Mouse (Mus musculus) small intestine, adult 2 months (tissue): Measurements from ENCODE around the gene Tmem79.

ENCODE experiments used
- CTCF ChIP-seq: fragments of 200-500 bp; IDR thresholded peaks from 2 replicates; pipeline ENCODE4 v1.5.1; 2012; ENCODE audit warnings: low read depth, mild to moderate bottlenecking, control low read depth, inconsistent platforms, low read length, moderate library complexity, mixed read lengths; ENCODE audit not compliant: insufficient replicate concordance, insufficient read length; ENCODE audit errors: extremely low read depth
- POLR2A ChIP-seq: fragments of 200-500 bp; IDR thresholded peaks from 2 replicates; pipeline ENCODE4 v1.6.1; 2012; ENCODE audit warnings: low read depth, mild to moderate bottlenecking, control low read depth, inconsistent platforms, low read length, moderate library complexity

GRCm38 (mm10) chr3:88359584-88359983, 23.6 kb upstream of the Tmem79 start:
- TF ChIP-seq CTCF: no peak
- no peak for TF ChIP-seq POLR2A
